Mouse (Mus musculus): ENCODE data around the gene Add3. TPM values are rescaled to one million over a fixed set of nuclear protein-coding genes. Genes with fewer than 3 reads are reported as not detected.

Add3 gene
- polyA plus RNA-seq, 1 experiment from 2014 or later = 119 TPM

GRCm38 (mm10) chr19:53142190-53143107 lies 2.2 kb downstream of the Add3 start:
- Histone ChIP-seq H3K27ac (ENCODE audit: low read depth) (peak overlapping the region; percentile 96), H3K4me1 (ENCODE audit: insufficient read depth) (peaks cover 18% of the 10 kb centered on the region), H3K36me3 (ENCODE audit: insufficient read depth) (no peaks in the 10 kb centered on the region), H3K27me3 (ENCODE audit: insufficient read depth, low read length) (no peaks in the 10 kb centered on the region), H3K4me2 (peak overlapping the region; percentile 85), H3K4me3 (ENCODE audit: low read depth, low read length) (peak overlapping the region; percentile 97), H3K9ac (peak overlapping the region; percentile 91), H3K9me3 (ENCODE audit: low read depth, low read length) (no peaks in the 10 kb centered on the region)
- TF ChIP-seq CTCF (IDR thresholded peaks at IDR 0.05; ENCODE audit: low read depth) = peak; percentile 77
- ATAC-seq (ENCODE audit: insufficient read depth) (peak; percentile 93), DNase-seq (peak; percentile 100)
- under 1% methylated on average over 84 of the region's 84 CpGs for WGBS

- Histone ChIP-seq H3K9ac (peak overlapping the region; percentile 91), H3K4me3 (ENCODE audit: low read depth, low read length) (peak overlapping the region; percentile 97), H3K9me3 (ENCODE audit: low read depth, low read length) (no peaks in the 10 kb centered on the region), H3K36me3 (ENCODE audit: insufficient read depth) (no peaks in the 10 kb centered on the region), H3K27ac (ENCODE audit: low read depth) (peak overlapping the region; percentile 83), H3K27me3 (ENCODE audit: insufficient read depth, low read length) (no peaks in the 10 kb centered on the region), H3K4me1 (ENCODE audit: insufficient read depth) (peaks cover 18% of the 10 kb centered on the region), H3K4me2 (peak overlapping the region; percentile 85)
- WGBS = under 1% methylated on average over 48 of the region's 48 CpGs
- ATAC-seq (ENCODE audit: insufficient read depth) (no peak; the same call in 1 of the 2 replicates), DNase-seq (peak; percentile 50)
- no peak for TF ChIP-seq CTCF (IDR thresholded peaks at IDR 0.05; ENCODE audit: low read depth)
Measured at GRCm38 (mm10) chr19:53143108-53143971, 3.1 kb downstream of the Add3 start.

- no peaks in the 10 kb centered on the region for H3K36me3 ChIP-seq (ENCODE audit: insufficient read depth)
- WGBS = 4% methylated on average over 2 of the region's 2 CpGs
- TF ChIP-seq CTCF (IDR thresholded peaks at IDR 0.05; ENCODE audit: low read depth) = no peak
- H3K4me2 ChIP-seq = peak overlapping the region; percentile 85
- H3K4me3 ChIP-seq (ENCODE audit: low read depth, low read length) = peak overlapping the region; percentile 97
- H3K9ac ChIP-seq = no peak overlapping the region; the same call in 1 of the 2 replicates
- DNase-seq (no peak), ATAC-seq (ENCODE audit: insufficient read depth) (no peak)
- no peaks in the 10 kb centered on the region for H3K27me3 ChIP-seq (ENCODE audit: insufficient read depth, low read length)
- H3K27ac ChIP-seq (ENCODE audit: low read depth) = no peak overlapping the region
- no peaks in the 10 kb centered on the region for H3K9me3 ChIP-seq (ENCODE audit: low read depth, low read length)
- peaks cover 18% of the 10 kb centered on the region for H3K4me1 ChIP-seq (ENCODE audit: insufficient read depth)
Measured at GRCm38 (mm10) chr19:53145075-53145474, 4.8 kb downstream of the Add3 start.

GRCm38 (mm10) chr19:53149381-53149780 lies 9.1 kb downstream of the Add3 start:
- Histone ChIP-seq H3K4me3 (ENCODE audit: low read depth, low read length) (no peak overlapping the region), H3K4me1 (ENCODE audit: insufficient read depth) (peaks cover 15% of the 10 kb centered on the region), H3K9ac (no peak overlapping the region), H3K27me3 (ENCODE audit: insufficient read depth, low read length) (no peaks in the 10 kb centered on the region), H3K4me2 (no peak overlapping the region), H3K36me3 (ENCODE audit: insufficient read depth) (no peaks in the 10 kb centered on the region), H3K9me3 (ENCODE audit: low read depth, low read length) (no peaks in the 10 kb centered on the region), H3K27ac (ENCODE audit: low read depth) (no peak overlapping the region)
- no peak for ATAC-seq (ENCODE audit: insufficient read depth)
- WGBS = 30% methylated on average over 3 of the region's 3 CpGs
- TF ChIP-seq CTCF (IDR thresholded peaks at IDR 0.05; ENCODE audit: low read depth) = no peak
- no peak for DNase-seq

GRCm38 (mm10) chr19:53152451-53152850 lies 12.2 kb downstream of the Add3 start:
- H3K9ac ChIP-seq = no peak overlapping the region
- 65% methylated on average over 4 of the region's 4 CpGs for WGBS
- H3K4me2 ChIP-seq = no peak overlapping the region
- H3K27me3 ChIP-seq (ENCODE audit: insufficient read depth, low read length) = no peaks in the 10 kb centered on the region
- no peak overlapping the region for H3K4me3 ChIP-seq (ENCODE audit: low read depth, low read length)
- 0 out of 2 replicates have a peak, but pooled peaks cover under 1% of the 10 kb centered on the region for H3K4me1 ChIP-seq (ENCODE audit: insufficient read depth)
- no peak for ATAC-seq (ENCODE audit: insufficient read depth)
- no peaks in the 10 kb centered on the region for H3K9me3 ChIP-seq (ENCODE audit: low read depth, low read length)
- H3K27ac ChIP-seq (ENCODE audit: low read depth) = no peak overlapping the region; the same call in 1 of the 2 replicates
- TF ChIP-seq CTCF (IDR thresholded peaks at IDR 0.05; ENCODE audit: low read depth) = no peak
- DNase-seq = no peak
- H3K36me3 ChIP-seq (ENCODE audit: insufficient read depth) = no peaks in the 10 kb centered on the region

GRCm38 (mm10) chr19:53153096-53153495 lies 12.9 kb downstream of the Add3 start:
- H3K4me2 ChIP-seq = no peak overlapping the region
- H3K4me1 ChIP-seq (ENCODE audit: insufficient read depth) = no peaks in the 10 kb centered on the region
- DNase-seq (no peak), ATAC-seq (ENCODE audit: insufficient read depth) (no peak)
- H3K36me3 ChIP-seq (ENCODE audit: insufficient read depth) = no peaks in the 10 kb centered on the region
- H3K9ac ChIP-seq = no peak overlapping the region
- peak overlapping the region; percentile 10; the same call in 1 of the 2 replicates for H3K27ac ChIP-seq (ENCODE audit: low read depth)
- 52% methylated on average over 4 of the region's 4 CpGs for WGBS
- H3K9me3 ChIP-seq (ENCODE audit: low read depth, low read length) = no peaks in the 10 kb centered on the region
- TF ChIP-seq CTCF (IDR thresholded peaks at IDR 0.05; ENCODE audit: low read depth) = no peak
- H3K27me3 ChIP-seq (ENCODE audit: insufficient read depth, low read length) = no peaks in the 10 kb centered on the region
- H3K4me3 ChIP-seq (ENCODE audit: low read depth, low read length) = no peak overlapping the region

All from lung, embryonic 14.5 days (tissue).